Mouse (Mus musculus): Measurements from ENCODE around the gene Rhno1. TPM values are rescaled to one million over a fixed set of nuclear protein-coding genes. Genes with fewer than 3 reads are reported as not detected.
A peak's percentile ranks its signal among the peaks of the same experiment; 100 is the strongest.

Gene Rhno1
- polyA plus RNA-seq, 1 experiment, result 39.9 TPM

GRCm38 (mm10) chr6:128315597-128315996, 47.1 kb downstream of the Rhno1 start:
- Histone ChIP-seq H3K27me3 (ENCODE audit: control insufficient read depth, insufficient read depth, insufficient read length) (no peaks in the 10 kb centered on the region), H3K4me3 (ENCODE audit: insufficient read depth, poor library complexity, severe bottlenecking) (no peak overlapping the region), H3K36me3 (ENCODE audit: control insufficient read depth, insufficient read depth) (no peaks in the 10 kb centered on the region), H3K79me3 (ENCODE audit: low read depth) (no peaks in the 10 kb centered on the region), H3K79me2 (ENCODE audit: control insufficient read depth, insufficient read depth) (no peaks in the 10 kb centered on the region), H3ac (ENCODE audit: control insufficient read depth, insufficient read length, low read depth) (no peak overlapping the region)
- TF ChIP-seq MAX (IDR thresholded peaks at IDR 0.05) (no peak), MYOG (IDR thresholded peaks at IDR 0.05; ENCODE audit: control insufficient read depth, extremely low read depth, insufficient read length) (no peak), FOSL1 (IDR thresholded peaks at IDR 0.05; ENCODE audit: insufficient read depth, low read length, poor library complexity, severe bottlenecking) (no peak), MYOD1 (IDR thresholded peaks at IDR 0.05; ENCODE audit: control insufficient read depth, insufficient read length, low read depth) (no peak), CTCF (IDR thresholded peaks at IDR 0.05; ENCODE audit: control insufficient read depth, insufficient read depth, insufficient read length) (no peak), CEBPB (IDR thresholded peaks at IDR 0.05; ENCODE audit: low read depth) (no peak), USF1 (IDR thresholded peaks at IDR 0.05; ENCODE audit: low read depth) (no peak)

- Histone ChIP-seq H3K4me3 (ENCODE audit: insufficient read depth, poor library complexity, severe bottlenecking) (no peak overlapping the region), H3K36me3 (ENCODE audit: control insufficient read depth, insufficient read depth) (no peaks in the 10 kb centered on the region), H3K79me3 (ENCODE audit: low read depth) (no peaks in the 10 kb centered on the region), H3K27me3 (ENCODE audit: control insufficient read depth, insufficient read depth, insufficient read length) (no peaks in the 10 kb centered on the region), H3K79me2 (ENCODE audit: control insufficient read depth, insufficient read depth) (no peaks in the 10 kb centered on the region), H3ac (ENCODE audit: control insufficient read depth, insufficient read length, low read depth) (no peak overlapping the region)
- TF ChIP-seq CTCF (IDR thresholded peaks at IDR 0.05; ENCODE audit: control insufficient read depth, insufficient read depth, insufficient read length) (no peak), MAX (IDR thresholded peaks at IDR 0.05) (no peak), FOSL1 (IDR thresholded peaks at IDR 0.05; ENCODE audit: insufficient read depth, low read length, poor library complexity, severe bottlenecking) (no peak), MYOG (IDR thresholded peaks at IDR 0.05; ENCODE audit: control insufficient read depth, extremely low read depth, insufficient read length) (no peak), CEBPB (IDR thresholded peaks at IDR 0.05; ENCODE audit: low read depth) (no peak), MYOD1 (IDR thresholded peaks at IDR 0.05; ENCODE audit: control insufficient read depth, insufficient read length, low read depth) (no peak), USF1 (IDR thresholded peaks at IDR 0.05; ENCODE audit: low read depth) (no peak)
Observed at GRCm38 (mm10) chr6:128314796-128315195, 47.9 kb downstream of the Rhno1 start.

DNA sequence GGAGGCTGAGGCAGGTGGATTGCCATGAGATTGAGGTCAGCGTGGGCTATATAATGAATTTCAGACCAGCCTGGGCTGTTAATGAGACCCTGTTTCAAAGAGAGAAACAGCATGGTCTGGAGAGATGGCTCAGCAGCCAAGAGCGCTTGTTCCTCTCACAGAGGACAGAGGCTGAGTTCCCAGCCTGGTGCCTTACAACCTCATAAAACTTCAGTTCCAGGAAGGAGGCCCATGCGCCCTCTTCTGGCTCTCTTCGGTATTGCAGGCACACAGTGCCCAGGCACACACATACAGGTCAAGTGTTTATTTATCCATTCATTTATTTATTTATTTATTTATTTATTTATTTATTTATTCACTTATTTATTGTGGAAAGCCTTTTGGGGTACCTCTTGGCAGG, 54.4 kb downstream of the Rhno1 start:
- TF ChIP-seq CTCF (IDR thresholded peaks at IDR 0.05; ENCODE audit: control insufficient read depth, insufficient read depth, insufficient read length), result peak; percentile 48
- no peak for TF ChIP-seq MYOG (IDR thresholded peaks at IDR 0.05; ENCODE audit: control insufficient read depth, extremely low read depth, insufficient read length)
- Histone ChIP-seq H3K79me2 (ENCODE audit: control insufficient read depth, insufficient read depth) (no peaks in the 10 kb centered on the region), H3ac (ENCODE audit: control insufficient read depth, insufficient read length, low read depth) (no peak overlapping the region), H3K4me3 (ENCODE audit: insufficient read depth, poor library complexity, severe bottlenecking) (no peak overlapping the region), H3K79me3 (ENCODE audit: low read depth) (no peaks in the 10 kb centered on the region), H3K36me3 (ENCODE audit: control insufficient read depth, insufficient read depth) (no peaks in the 10 kb centered on the region), H3K27me3 (ENCODE audit: control insufficient read depth, insufficient read depth, insufficient read length) (no peaks in the 10 kb centered on the region)

Other genes with a start within 250 kb of the Rhno1 start
- gene Tspan9, start 219.3 kb downstream of the Rhno1 start, polyA plus RNA-seq (2012; fragmentation: generic; extraction: Trizol), result 57.6 TPM
- 9.1 TPM for gene Tead4, start 62.1 kb downstream of the Rhno1 start, polyA plus RNA-seq (2012; fragmentation: generic; extraction: Trizol)
- 19.0 TPM for gene Tulp3, start 7.1 kb downstream of the Rhno1 start, polyA plus RNA-seq (2012; fragmentation: generic; extraction: Trizol)
- 60.4 TPM for gene Foxm1, start 56 bp upstream of the Rhno1 start, polyA plus RNA-seq (2012; fragmentation: generic; extraction: Trizol)
- 0.21 TPM for gene Tex52, start 12.5 kb upstream of the Rhno1 start, polyA plus RNA-seq (2012; fragmentation: generic; extraction: Trizol)
- not detected for gene Gm44596, start 12.6 kb upstream of the Rhno1 start, polyA plus RNA-seq (2012; fragmentation: generic; extraction: Trizol)
- 0.51 TPM for gene Nrip2, start 36.4 kb upstream of the Rhno1 start, polyA plus RNA-seq (2012; fragmentation: generic; extraction: Trizol)
- gene Itfg2, start 62.0 kb upstream of the Rhno1 start, polyA plus RNA-seq (2012; fragmentation: generic; extraction: Trizol), result 28.9 TPM
- gene Fkbp4, start 75.8 kb upstream of the Rhno1 start, polyA plus RNA-seq (2012; fragmentation: generic; extraction: Trizol), result 399 TPM
- not detected for gene Pzp, start 163.8 kb upstream of the Rhno1 start, polyA plus RNA-seq (2012; fragmentation: generic; extraction: Trizol)
- gene A2ml1, start 218.7 kb upstream of the Rhno1 start, polyA plus RNA-seq (2012; fragmentation: generic; extraction: Trizol), result not detected

All from C2C12 (cell line).